Mouse (Mus musculus): ENCODE results near the gene Kif19a.

- TF ChIP-seq EP300 (IDR thresholded peaks at IDR 0.05; ENCODE audit: low read depth) (no peak), CTCF (IDR thresholded peaks at IDR 0.05; ENCODE audit: low read depth) (no peak)
Measured at GRCm38 (mm10) chr11:114736111-114736510, 29.1 kb upstream of the Kif19a start.
